Comparison of ENCODE assay signal across 8 mouse cellular contexts in genomic region chr12:73953420-73954186, GRCm38 (mm10). TPM values are rescaled to one million over a fixed set of nuclear protein-coding genes. Genes with fewer than 3 reads are reported as not detected.
A peak's percentile ranks its signal among the peaks of the same experiment; 100 is the strongest.
DNase-seq lines count a peak whose midpoint lies in the region; ATAC-seq and TF ChIP-seq lines count a peak whose summit lies in the region.

No protein-coding gene starts in this region.

- H3K4me1 ChIP-seq in ES-Bruce4 (ENCODE audit: control insufficient read depth, insufficient read depth, low read length) = no peaks in the 10 kb centered on the region
- H3K4me1 ChIP-seq in heart, embryonic 15.5 days (replicated peaks) = peaks cover 28% of the 10 kb centered on the region
- H3K4me1 ChIP-seq in liver, embryonic 15.5 days (replicated peaks) = peaks cover 23% of the 10 kb centered on the region

- TF ChIP-seq CTCF in ES-Bruce4 (IDR thresholded peaks at IDR 0.05; ENCODE audit: low read depth, low read length) = no peak

- peak overlapping the region; percentile 25; the same call in 1 of the 2 replicates for H3K4me3 ChIP-seq in ES-Bruce4 (ENCODE audit: low read depth, low read length)
- peak overlapping the region; percentile 47 for H3K4me3 ChIP-seq in heart, embryonic 15.5 days
- H3K4me3 ChIP-seq in liver, embryonic 15.5 days (replicated peaks) = peak overlapping the region; percentile 43

- H3K4me2 ChIP-seq in heart, embryonic 15.5 days = peak overlapping the region; percentile 69
- peak overlapping the region; percentile 68 for H3K4me2 ChIP-seq in liver, embryonic 15.5 days

- H3K9me3 ChIP-seq in ES-Bruce4 (replicated peaks; ENCODE audit: control insufficient read depth, insufficient read depth, low read length, poor library complexity, severe bottlenecking) = no peaks in the 10 kb centered on the region
- no peaks in the 10 kb centered on the region for H3K9me3 ChIP-seq in heart, embryonic 15.5 days (replicated peaks)
- H3K9me3 ChIP-seq in liver, embryonic 15.5 days (replicated peaks) = no peaks in the 10 kb centered on the region

- WGBS in heart, embryonic 15.5 days = 30% methylated on average over 14 of the region's 14 CpGs
- WGBS in liver, embryonic 15.5 days (ENCODE audit: insufficient replicate concordance) = 15% methylated on average over 14 of the region's 14 CpGs

- TF ChIP-seq POLR2A in ES-Bruce4 (IDR thresholded peaks at IDR 0.05; ENCODE audit: insufficient read depth, low read length) = no peak

- H3K27me3 ChIP-seq in ES-Bruce4 (ENCODE audit: control insufficient read depth, insufficient read depth, low read length, poor library complexity, severe bottlenecking) = no peaks in the 10 kb centered on the region
- H3K27me3 ChIP-seq in heart, embryonic 15.5 days = no peaks in the 10 kb centered on the region
- peaks cover 16% of the 10 kb centered on the region for H3K27me3 ChIP-seq in liver, embryonic 15.5 days

- no peak for ATAC-seq in heart, embryonic 15.5 days (replicated peaks; ENCODE audit: insufficient number of reproducible peaks, insufficient read depth, low FRiP score, low read depth)
- peak; percentile 62 for ATAC-seq in liver, embryonic 15.5 days (ENCODE audit: insufficient read depth)

- no peak for TF ChIP-seq EP300 in ES-Bruce4 (IDR thresholded peaks at IDR 0.05; ENCODE audit: insufficient read depth, low read depth, low read length)

- peak; percentile 50 for DNase-seq in CD4-positive helper T cell, adult 2 months (ENCODE audit: low read depth, low spot score)
- DNase-seq in thymus, postnatal 14 days = peak; percentile 56
- DNase-seq in cerebellum, adult 9-11 months = no peak
- DNase-seq in urinary bladder, postnatal 4 days (ENCODE audit: low spot score in 2 of 2) = no peak
- DNase-seq in adrenal gland, adult 8-10 months = no peak

- no peak overlapping the region for H3K27ac ChIP-seq in ES-Bruce4 (ENCODE audit: insufficient read depth, low read length)
- H3K27ac ChIP-seq in heart, embryonic 15.5 days = 0 out of 2 replicates have a peak overlapping the region, but pooled peaks have one; percentile 45
- no peak overlapping the region for H3K27ac ChIP-seq in liver, embryonic 15.5 days (replicated peaks)

- H3K9ac ChIP-seq in ES-Bruce4 (ENCODE audit: low read depth, poor library complexity, severe bottlenecking) = no peak overlapping the region; the same call in 1 of the 2 replicates
- peak overlapping the region; percentile 42 for H3K9ac ChIP-seq in heart, embryonic 15.5 days
- H3K9ac ChIP-seq in liver, embryonic 15.5 days = peak overlapping the region; percentile 37; the same call in 1 of the 2 replicates

- H3K36me3 ChIP-seq in ES-Bruce4 (ENCODE audit: control insufficient read depth, insufficient read depth, low read length, poor library complexity, severe bottlenecking) = no peaks in the 10 kb centered on the region
- H3K36me3 ChIP-seq in heart, embryonic 15.5 days = no peaks in the 10 kb centered on the region
- no peaks in the 10 kb centered on the region for H3K36me3 ChIP-seq in liver, embryonic 15.5 days (replicated peaks)

RNA-seq across cellular contexts. Expression of gene Snapc1, which starts 10.7 kb away (rescaled TPM):
- 26.9 and 31.0 TPM in 2 replicates for polyA plus RNA-seq in ES-Bruce4 (2011; ENCODE audit: insufficient read depth, insufficient read length, low read depth, missing spikeins)
- polyA plus RNA-seq in heart, embryonic 15.5 days (2015; fragmentation: Nextera tagmentation; extraction: Ambion mirVana) = 14.8 and 15.2 TPM in 2 replicates
- 3.6 and 5.0 TPM in 2 replicates for polyA plus RNA-seq in liver, embryonic 15.5 days (2015; fragmentation: Nextera tagmentation; extraction: Ambion mirVana)
- total RNA-seq in adrenal gland, adult 8-10 months (2022) = 10 to 100 TPM; 15.1 to 28.9 (median 23.2) TPM

RNA-seq across cellular contexts. Expression of gene Gm49321, which starts 16.1 kb away (rescaled TPM):
- polyA plus RNA-seq in ES-Bruce4 (2011; ENCODE audit: insufficient read depth, insufficient read length, low read depth, missing spikeins) = 9.0 TPM in 1 of 2 replicates, not detected in the other
- polyA plus RNA-seq in heart, embryonic 15.5 days (2015; fragmentation: Nextera tagmentation; extraction: Ambion mirVana) = 7.3 and 14.4 TPM in 2 replicates
- 2.9 and 3.7 TPM in 2 replicates for polyA plus RNA-seq in liver, embryonic 15.5 days (2015; fragmentation: Nextera tagmentation; extraction: Ambion mirVana)
- total RNA-seq in adrenal gland, adult 8-10 months (2022) = 10 to 100 TPM in 2 of 4 experiments, 1 to 10 TPM in 2; 7.0 to 10.7 (median 9.8) TPM

RNA-seq across cellular contexts. Expression of gene Syt16, which starts 43.9 kb away (rescaled TPM):
- polyA plus RNA-seq in ES-Bruce4 (2011; ENCODE audit: insufficient read depth, insufficient read length, low read depth, missing spikeins) = not detected in 2 replicates
- 0.24 and 0.87 TPM in 2 replicates for polyA plus RNA-seq in heart, embryonic 15.5 days (2015; fragmentation: Nextera tagmentation; extraction: Ambion mirVana)
- polyA plus RNA-seq in liver, embryonic 15.5 days (2015; fragmentation: Nextera tagmentation; extraction: Ambion mirVana) = 0.03 and 0.23 TPM in 2 replicates
- 1 to 10 TPM in 2 of 4 experiments, under 1 TPM in 2; 0.26 to 3.0 (median 1.0) TPM for total RNA-seq in adrenal gland, adult 8-10 months (2022)

RNA-seq across cellular contexts. Expression of gene Hif1a, which starts 52.4 kb away (rescaled TPM):
- polyA plus RNA-seq in ES-Bruce4 (2011; ENCODE audit: insufficient read depth, insufficient read length, low read depth, missing spikeins) = 85.1 and 86.0 TPM in 2 replicates
- 100 and 105 TPM in 2 replicates for polyA plus RNA-seq in heart, embryonic 15.5 days (2015; fragmentation: Nextera tagmentation; extraction: Ambion mirVana)
- polyA plus RNA-seq in liver, embryonic 15.5 days (2015; fragmentation: Nextera tagmentation; extraction: Ambion mirVana) = 13.9 and 15.0 TPM in 2 replicates
- 10 to 100 TPM; 61.1 to 71.2 (median 65.2) TPM for total RNA-seq in adrenal gland, adult 8-10 months (2022)

Comparison
In these comparisons a context has a peak if more than half of its experiments do, and no peak if none do; other contexts are left out.
1. DNase-seq: peak in CD4-positive helper T cell, adult 2 months (single experiment) and thymus, postnatal 14 days (single experiment); none in cerebellum, adult 9-11 months (single experiment), urinary bladder, postnatal 4 days (0 of 2) and adrenal gland, adult 8-10 months (single experiment).
2. Peak in every context shown above with its lines, with median percentiles within 50 percentile points of each other: H3K4me3 ChIP-seq.